8 mouse cellular contexts compared by ENCODE assay signal in genomic region chr10:31312865-31313848, GRCm38 (mm10). TPM values are rescaled to one million over a fixed set of nuclear protein-coding genes. Genes with fewer than 3 reads are reported as not detected.
DNase-seq lines count a peak whose midpoint lies in the region; ATAC-seq and TF ChIP-seq lines count a peak whose summit lies in the region.

Hddc2 (plus strand) TSS chr10:31313383.

- H3ac ChIP-seq in myocyte (ENCODE audit: control insufficient read depth, insufficient read length) = peak within 1 kb of the TSS; percentile 74

- H3K27ac ChIP-seq in bone marrow, adult 2 months (ENCODE audit: control insufficient read depth, insufficient read depth, low read depth, low read length, poor library complexity) = peak within 1 kb of the TSS; percentile 80
- H3K27ac ChIP-seq in embryonic facial prominence, embryonic 15.5 days (replicated peaks) = peak within 1 kb of the TSS; percentile 95
- peak within 1 kb of the TSS; percentile 92 for H3K27ac ChIP-seq in kidney, embryonic 14.5 days (ENCODE audit: low read depth, low read length)
- peak within 1 kb of the TSS; percentile 32; the same call in 1 of the 2 replicates for H3K27ac ChIP-seq in liver, adult 2 months (replicated peaks; ENCODE audit: insufficient read depth, low read depth, low read length)

- H3K9me3 ChIP-seq in embryonic facial prominence, embryonic 15.5 days (replicated peaks) = no peaks in the 10 kb centered on the region
- H3K9me3 ChIP-seq in kidney, embryonic 14.5 days (ENCODE audit: control insufficient read depth, low read length) = no peaks in the 10 kb centered on the region

- no peak for TF ChIP-seq CTCF in bone marrow, adult 2 months (IDR thresholded peaks at IDR 0.05; ENCODE audit: control insufficient read depth, insufficient read depth, low read length)
- no peak for TF ChIP-seq CTCF in liver, adult 2 months (IDR thresholded peaks at IDR 0.05; ENCODE audit: low read depth, low read length)

- peak within 1 kb of the TSS; percentile 77 for H3K4me3 ChIP-seq in bone marrow, adult 2 months (replicated peaks; ENCODE audit: control insufficient read depth, low read depth, low read length)
- H3K4me3 ChIP-seq in embryonic facial prominence, embryonic 15.5 days (replicated peaks) = peak within 1 kb of the TSS; percentile 72
- H3K4me3 ChIP-seq in kidney, embryonic 14.5 days (ENCODE audit: low read length) = peak within 1 kb of the TSS; percentile 71
- peak within 1 kb of the TSS; percentile 91 for H3K4me3 ChIP-seq in liver, adult 2 months (ENCODE audit: insufficient read depth, low read depth, low read length)
- peak within 1 kb of the TSS; percentile 36 for H3K4me3 ChIP-seq in myocyte

- ATAC-seq in embryonic facial prominence, embryonic 15.5 days (ENCODE audit: insufficient number of reproducible peaks, low FRiP score, low TSS enrichment, low read depth) = peak; percentile 95
- ATAC-seq in kidney, embryonic 14.5 days (ENCODE audit: low FRiP score, low TSS enrichment) = peak; percentile 98

- WGBS in bone marrow, adult 2 months = 3% methylated on average over 44 of the region's 44 CpGs
- WGBS in embryonic facial prominence, embryonic 15.5 days = 3% methylated on average over 43 of the region's 44 CpGs
- WGBS in kidney, embryonic 14.5 days = 4% methylated on average over 37 of the region's 44 CpGs
- 4% methylated on average over 44 of the region's 44 CpGs for WGBS in liver, adult 2 months

- H3K9ac ChIP-seq in embryonic facial prominence, embryonic 15.5 days = peak within 1 kb of the TSS; percentile 78
- H3K9ac ChIP-seq in kidney, embryonic 14.5 days (ENCODE audit: low read depth, low read length) = peak within 1 kb of the TSS; percentile 81
- peak within 1 kb of the TSS; percentile 92 for H3K9ac ChIP-seq in liver, adult 2 months (ENCODE audit: low read depth, low read length)

- peak; percentile 74; the same call in 1 of the 2 replicates for TF ChIP-seq POLR2A in bone marrow, adult 2 months (IDR thresholded peaks at IDR 0.05; ENCODE audit: borderline replicate concordance, control insufficient read depth, low read depth, low read length)
- TF ChIP-seq POLR2A in liver, adult 2 months (IDR thresholded peaks at IDR 0.05; ENCODE audit: extremely low read depth, insufficient read depth, low read length) = peak; percentile 42; the same call in 1 of the 2 replicates
- TF ChIP-seq POLR2A in myocyte (IDR thresholded peaks at IDR 0.05; ENCODE audit: insufficient read length, low read depth) = peak; percentile 73

- H3K4me1 ChIP-seq in bone marrow, adult 2 months (ENCODE audit: control insufficient read depth, insufficient read depth, low read length) = no peaks in the 10 kb centered on the region
- peaks cover 3% of the 10 kb centered on the region; the same call in 1 of the 2 replicates for H3K4me1 ChIP-seq in embryonic facial prominence, embryonic 15.5 days
- no peaks in the 10 kb centered on the region; the same call in 1 of the 2 replicates for H3K4me1 ChIP-seq in kidney, embryonic 14.5 days (ENCODE audit: control insufficient read depth, insufficient read depth, low read length)
- peaks cover 1% of the 10 kb centered on the region; the same call in 1 of the 2 replicates for H3K4me1 ChIP-seq in liver, adult 2 months (ENCODE audit: control insufficient read depth, insufficient read depth, low read length)

- H3K79me2 ChIP-seq in liver, adult 2 months (ENCODE audit: control insufficient read depth, insufficient read depth, low read length) = no peaks in the 10 kb centered on the region
- no peaks in the 10 kb centered on the region for H3K79me2 ChIP-seq in myocyte (ENCODE audit: control insufficient read depth, insufficient read depth)

- 0 out of 2 replicates have a peak, but pooled peaks cover 7% of the 10 kb centered on the region for H3K36me3 ChIP-seq in embryonic facial prominence, embryonic 15.5 days
- H3K36me3 ChIP-seq in kidney, embryonic 14.5 days (ENCODE audit: control insufficient read depth, insufficient read depth, low read length) = peaks cover 13% of the 10 kb centered on the region; the same call in 1 of the 2 replicates
- H3K36me3 ChIP-seq in liver, adult 2 months (ENCODE audit: control insufficient read depth, insufficient read depth, low read length) = no peaks in the 10 kb centered on the region
- no peaks in the 10 kb centered on the region for H3K36me3 ChIP-seq in myocyte (ENCODE audit: control insufficient read depth, insufficient read depth)
- no peaks in the 10 kb centered on the region; the same call in 1 of the 2 replicates for H3K36me3 ChIP-seq in splenic B cell, adult 2 months (ENCODE audit: control insufficient read depth, insufficient read depth, low read length, poor library complexity, severe bottlenecking)

- DNase-seq in A20 (ENCODE audit: low read depth, low spot score) = peak; percentile 92
- DNase-seq in heart, adult 9 months (ENCODE audit: low spot score in 2 of 2) = peak; percentile 56 to 63
- peak; percentile 73 for DNase-seq in liver, adult 2 months (ENCODE audit: extremely low read depth, low read depth, low spot score)
- peak; percentile 93 for DNase-seq in splenic B cell, adult 2 months (ENCODE audit: low read depth, low spot score)

- no peaks in the 10 kb centered on the region for H3K27me3 ChIP-seq in embryonic facial prominence, embryonic 15.5 days
- no peaks in the 10 kb centered on the region for H3K27me3 ChIP-seq in kidney, embryonic 14.5 days (ENCODE audit: control insufficient read depth, insufficient read depth, low read length)
- H3K27me3 ChIP-seq in liver, adult 2 months (ENCODE audit: control insufficient read depth, insufficient read depth, low read length) = no peaks in the 10 kb centered on the region
- no peaks in the 10 kb centered on the region for H3K27me3 ChIP-seq in myocyte (ENCODE audit: control insufficient read depth, insufficient read depth, insufficient read length)
- no peaks in the 10 kb centered on the region for H3K27me3 ChIP-seq in splenic B cell, adult 2 months (ENCODE audit: control insufficient read depth, insufficient read depth, low read length, poor library complexity, severe bottlenecking)

- peak within 1 kb of the TSS; percentile 64 for H3K4me2 ChIP-seq in embryonic facial prominence, embryonic 15.5 days (replicated peaks)
- peak within 1 kb of the TSS; percentile 67 for H3K4me2 ChIP-seq in kidney, embryonic 14.5 days (replicated peaks; ENCODE audit: low read depth, low read length)
- peak within 1 kb of the TSS; percentile 96 for H3K4me2 ChIP-seq in myocyte (ENCODE audit: low read depth)

TF ChIP-seq in myocyte, 11 proteins besides CTCF, POLR2A, EP300 and RAD21:
- no peak for TF ChIP-seq E2F4 (IDR thresholded peaks at IDR 0.05; ENCODE audit: insufficient read depth)
- peak; percentile 41 for TF ChIP-seq SRF (IDR thresholded peaks at IDR 0.05; ENCODE audit: control insufficient read depth, insufficient read length, low read depth)
- TF ChIP-seq MAX (IDR thresholded peaks at IDR 0.05; ENCODE audit: low read depth) = no peak
- no peak for TF ChIP-seq USF1 (IDR thresholded peaks at IDR 0.05; ENCODE audit: low read depth)
- TF ChIP-seq REST (IDR thresholded peaks at IDR 0.05; ENCODE audit: insufficient read depth, insufficient read length) = no peak
- peak in 1 of 3 experiments; percentile 42 for TF ChIP-seq MYOD1 (IDR thresholded peaks at IDR 0.05; ENCODE audit: control insufficient read depth in 1 of 3, insufficient read length in 2 of 3, low read depth in 2 of 3)
- no peak for TF ChIP-seq TCF3 (IDR thresholded peaks at IDR 0.05; ENCODE audit: insufficient read length, low read depth)
- TF ChIP-seq POLR2AphosphoS2 (IDR thresholded peaks at IDR 0.05; ENCODE audit: insufficient read length, low read depth) = peak; percentile 89
- TF ChIP-seq CEBPB (IDR thresholded peaks at IDR 0.05; ENCODE audit: insufficient read depth, poor library complexity, severe bottlenecking) = no peak
- peak in 2 of 3 experiments; percentile 29 to 33 for TF ChIP-seq MYOG (IDR thresholded peaks at IDR 0.05; ENCODE audit: control insufficient read depth in 1 of 3, insufficient read depth in 1 of 3, insufficient read length in 2 of 3, low read depth in 2 of 3)

RNA-seq across cellular contexts. Expression of gene Hddc2, which starts in this region (rescaled TPM):
- 13.8 and 16.0 TPM in 2 replicates for polyA plus RNA-seq in bone marrow, adult 2 months (2011; ENCODE audit: insufficient read depth, insufficient read length, low replicate concordance, missing spikeins)
- polyA plus RNA-seq in embryonic facial prominence, embryonic 15.5 days (2015; fragmentation: Nextera tagmentation; extraction: Ambion mirVana) = 61.1 and 65.5 TPM in 2 replicates
- 91.7 and 116 TPM in 2 replicates for polyA plus RNA-seq in kidney, embryonic 14.5 days (2014; fragmentation: Nextera tagmentation; extraction: Ambion mirVana)
- total RNA-seq in liver, adult 2 months (2014; rRNA removed) = 2.6 and 3.5 TPM in 2 replicates
- 0.62 and 0.71 TPM in 2 replicates for polyA plus RNA-seq in liver, adult 2 months (2012; rRNA removed)
- 30.7 TPM for polyA plus RNA-seq in myocyte (2012; fragmentation: generic; extraction: Trizol)

Comparison
In these comparisons a context has a peak if more than half of its experiments do, and no peak if none do; other contexts are left out.
1. Peak in every context shown above with its lines: DNase-seq, ATAC-seq, H3K4me3 ChIP-seq and H3K27ac ChIP-seq.
2. H3K27ac ChIP-seq: peak in every context shown above with its lines; median percentile 95 in embryonic facial prominence, embryonic 15.5 days; 92 in kidney, embryonic 14.5 days; 80 in bone marrow, adult 2 months; 32 in liver, adult 2 months.
3. H3K4me3 ChIP-seq: peak in every context shown above with its lines; median percentile 91 in liver, adult 2 months; 77 in bone marrow, adult 2 months; 72 in embryonic facial prominence, embryonic 15.5 days; 71 in kidney, embryonic 14.5 days; 36 in myocyte.